Mouse (Mus musculus): ENCODE data around the gene Otud4.

- TF ChIP-seq CTCF (IDR thresholded peaks at IDR 0.05; ENCODE audit: borderline replicate concordance, insufficient read depth, low read length): no peak
- TF ChIP-seq POLR2A (IDR thresholded peaks at IDR 0.05; ENCODE audit: low read depth, low read length): no peak
Observed at GRCm38 (mm10) chr8:79692531-79692930, 53.1 kb downstream of the Otud4 start.

Data from embryonic fibroblast, embryonic 13.5 days (primary cell).